Mouse (Mus musculus) embryonic facial prominence, embryonic 11.5 days (tissue): ENCODE results near the gene Lrtm2. TPM values are rescaled to one million over a fixed set of nuclear protein-coding genes. Genes with fewer than 3 reads are reported as not detected.

ENCODE experiments used
- ATAC-seq: fragments of 200-750 bp; cut with Nextera tagmentation; replicated peaks from 2 replicates; pipeline ENCODE4 v1.8.0; 2017; ENCODE audit warnings: low read depth; ENCODE audit not compliant: insufficient number of reproducible peaks, low FRiP score, low TSS enrichment
- DNase-seq: peaks from one replicate; pipeline ENCODE4 v3.0.0-alpha.2; 2015; ENCODE audit warnings: low spot score
- H3K27ac ChIP-seq: fragments of 300-500 bp; sonication (generic); replicated peaks from 2 replicates; pipeline ENCODE4 v1.5.1; 2014; ENCODE audit warnings: mild to moderate bottlenecking, low read depth, low read length, control low read depth
- H3K27me3 ChIP-seq: fragments of 300-500 bp; sonication (generic); 2 replicates; pipeline ENCODE4 v1.6.1; 2014; ENCODE audit warnings: mild to moderate bottlenecking, low read length, moderate library complexity, mixed read lengths; ENCODE audit not compliant: control insufficient read depth, insufficient read depth
- H3K36me3 ChIP-seq: fragments of 300-500 bp; sonication (generic); replicated peaks from 2 replicates; pipeline ENCODE4 v1.6.1; 2014; ENCODE audit warnings: low read depth, mild to moderate bottlenecking, low read length, moderate library complexity, mixed read lengths; ENCODE audit not compliant: control insufficient read depth, insufficient read depth
- H3K4me1 ChIP-seq: fragments of 300-500 bp; sonication (generic); 2 replicates; pipeline ENCODE4 v1.6.1; 2014; ENCODE audit warnings: low read length, mixed read lengths; ENCODE audit not compliant: control insufficient read depth, insufficient read depth
- H3K4me2 ChIP-seq: fragments of 300-500 bp; sonication (generic); 2 replicates; pipeline ENCODE4 v1.6.1; 2014; ENCODE audit warnings: low read depth, mild to moderate bottlenecking, control low read depth, low read length, moderate library complexity
- H3K4me3 ChIP-seq: fragments of 300-500 bp; sonication (generic); 2 replicates; pipeline ENCODE4 v1.5.1; 2014; ENCODE audit warnings: low read depth, low read length, control low read depth
- H3K9ac ChIP-seq: fragments of 300-500 bp; sonication (generic); replicated peaks from 2 replicates; pipeline ENCODE4 v1.6.1; 2014; ENCODE audit warnings: mild to moderate bottlenecking, control low read depth, low read length
- H3K9me3 ChIP-seq: fragments of 300-500 bp; sonication (generic); replicated peaks from 2 replicates; pipeline ENCODE4 v1.6.1; 2016; ENCODE audit warnings: mild to moderate bottlenecking, low read length, inconsistent platforms, mixed read lengths; ENCODE audit not compliant: control insufficient read depth
- WGBS: fragments of 180-500 bp; shearing (Covaris S2); extraction: QIAGEN DNeasy Blood & Tissue Kit; methylation state at CpG from one replicate; pipeline ENCODE4 v1.1.7; 2014; 5-methylcytosine and 5-hydroxymethylcytosine counted together
- polyA plus RNA-seq: library from polyadenylated mRNA; unstranded; fragments of >200 nt; fragmentation: Nextera tagmentation; extraction: Ambion mirVana; gene quantifications from 2 replicates; pipeline ENCODE4 v1.2.1, GENCODE M21; 2014

Gene Lrtm2
- polyA plus RNA-seq: 0.10 TPM in 1 of 2 replicates, not detected in the other

DNA sequence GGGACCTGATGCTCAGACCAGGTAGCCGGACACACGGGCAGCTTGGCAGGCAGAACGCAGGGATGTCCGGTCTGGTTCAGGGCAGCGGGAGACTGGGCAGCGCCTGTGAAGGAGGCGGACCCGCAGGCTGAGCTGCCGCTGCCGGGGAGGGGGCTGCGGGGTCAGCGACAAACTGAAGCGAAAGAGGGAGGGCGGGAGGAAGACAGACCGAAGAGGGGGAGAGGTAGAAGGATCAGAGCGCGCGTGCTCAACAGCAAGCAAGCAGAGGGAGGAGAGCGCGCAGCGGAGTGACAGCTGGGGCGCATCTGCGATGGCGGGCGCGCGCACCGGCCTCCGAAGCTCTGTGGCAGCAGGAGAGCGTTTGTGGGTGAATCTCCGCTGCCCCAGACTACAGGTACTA lies at the start of gene Lrtm2:
TSS of gene Lrtm2 (minus strand) at position 261 of the 400 bp plus-strand sequence.
- ATAC-seq (no peak), DNase-seq (peak; percentile 24)
- H3K9me3 ChIP-seq: no peaks in the 10 kb centered on the region
- H3K36me3 ChIP-seq: no peaks in the 10 kb centered on the region
- H3K27ac ChIP-seq: no peak within 1 kb of the TSS
- peak within 1 kb of the TSS; percentile 53 for H3K4me2 ChIP-seq
- H3K27me3 ChIP-seq: peaks cover 32% of the 10 kb centered on the region
- H3K4me3 ChIP-seq: peak within 1 kb of the TSS; percentile 29
- H3K9ac ChIP-seq: no peak within 1 kb of the TSS
- no peaks in the 10 kb centered on the region; the same call in 1 of the 2 replicates for H3K4me1 ChIP-seq
- under 1% methylated on average over 31 of the region's 31 CpGs for WGBS

GRCm38 (mm10) chr6:119378631-119379030 lies 48.1 kb upstream of the Lrtm2 start:
- no peak for DNase-seq
- ATAC-seq: no peak
- no peaks in the 10 kb centered on the region for H3K27me3 ChIP-seq
- no peaks in the 10 kb centered on the region for H3K4me1 ChIP-seq
- no peak overlapping the region for H3K4me3 ChIP-seq
- H3K9me3 ChIP-seq: no peaks in the 10 kb centered on the region
- no peak overlapping the region for H3K27ac ChIP-seq
- WGBS: 77% methylated on average over 1 of the region's 1 CpGs
- no peak overlapping the region for H3K4me2 ChIP-seq
- H3K36me3 ChIP-seq: no peaks in the 10 kb centered on the region
- no peak overlapping the region for H3K9ac ChIP-seq

DNA sequence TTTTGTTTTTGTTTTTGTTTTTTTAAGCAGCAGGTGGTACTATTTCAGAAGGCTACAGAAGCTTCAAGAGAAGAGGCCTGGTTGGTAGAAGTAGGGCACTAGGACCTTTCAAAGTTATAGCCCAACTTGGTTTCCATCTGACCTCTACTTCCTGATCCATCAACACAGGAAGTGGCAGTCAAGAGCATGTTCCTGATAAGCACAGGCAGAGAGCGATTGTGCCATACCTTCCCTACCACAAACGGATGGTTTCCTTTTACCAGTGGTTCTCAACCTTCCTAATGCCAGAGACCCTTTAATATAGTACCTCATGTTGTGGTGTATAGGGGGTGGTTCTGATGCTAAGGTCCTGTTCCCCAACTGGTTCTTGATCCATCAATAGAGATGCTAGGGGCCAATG lies 47.0 kb upstream of the Lrtm2 start:
- Histone ChIP-seq H3K27me3 (no peaks in the 10 kb centered on the region), H3K4me2 (no peak overlapping the region), H3K4me3 (no peak overlapping the region), H3K4me1 (no peaks in the 10 kb centered on the region), H3K9me3 (no peaks in the 10 kb centered on the region), H3K27ac (no peak overlapping the region), H3K9ac (no peak overlapping the region), H3K36me3 (no peaks in the 10 kb centered on the region)
- 67% methylated on average over 2 of the region's 2 CpGs for WGBS
- ATAC-seq: no peak
- DNase-seq: no peak

DNA sequence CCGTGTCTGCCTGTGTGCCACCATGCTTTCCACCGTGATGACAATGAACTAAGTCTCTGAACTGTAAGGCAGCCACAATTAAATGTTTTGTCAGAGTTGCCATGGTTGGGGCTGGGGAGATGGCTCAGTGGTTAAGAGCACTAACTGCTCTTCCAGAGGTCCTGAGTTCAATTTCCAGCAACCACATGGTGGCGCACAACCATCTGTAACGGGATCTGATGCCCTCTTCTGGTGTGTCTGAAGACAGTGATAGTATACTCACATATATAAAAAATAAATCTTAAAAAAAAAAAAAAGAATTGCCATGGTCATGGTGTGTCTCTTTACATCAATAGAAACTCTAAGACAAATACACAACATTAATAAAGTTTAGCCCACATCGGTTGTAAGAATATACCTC lies 44.5 kb upstream of the Lrtm2 start:
- no peaks in the 10 kb centered on the region for H3K36me3 ChIP-seq
- no peak overlapping the region for H3K4me2 ChIP-seq
- WGBS: 79% methylated on average over 5 of the region's 5 CpGs
- H3K9me3 ChIP-seq: no peaks in the 10 kb centered on the region
- no peak overlapping the region for H3K9ac ChIP-seq
- H3K27me3 ChIP-seq: no peaks in the 10 kb centered on the region
- no peak overlapping the region for H3K27ac ChIP-seq
- no peak for DNase-seq
- H3K4me1 ChIP-seq: no peaks in the 10 kb centered on the region
- H3K4me3 ChIP-seq: no peak overlapping the region
- ATAC-seq: no peak

DNA sequence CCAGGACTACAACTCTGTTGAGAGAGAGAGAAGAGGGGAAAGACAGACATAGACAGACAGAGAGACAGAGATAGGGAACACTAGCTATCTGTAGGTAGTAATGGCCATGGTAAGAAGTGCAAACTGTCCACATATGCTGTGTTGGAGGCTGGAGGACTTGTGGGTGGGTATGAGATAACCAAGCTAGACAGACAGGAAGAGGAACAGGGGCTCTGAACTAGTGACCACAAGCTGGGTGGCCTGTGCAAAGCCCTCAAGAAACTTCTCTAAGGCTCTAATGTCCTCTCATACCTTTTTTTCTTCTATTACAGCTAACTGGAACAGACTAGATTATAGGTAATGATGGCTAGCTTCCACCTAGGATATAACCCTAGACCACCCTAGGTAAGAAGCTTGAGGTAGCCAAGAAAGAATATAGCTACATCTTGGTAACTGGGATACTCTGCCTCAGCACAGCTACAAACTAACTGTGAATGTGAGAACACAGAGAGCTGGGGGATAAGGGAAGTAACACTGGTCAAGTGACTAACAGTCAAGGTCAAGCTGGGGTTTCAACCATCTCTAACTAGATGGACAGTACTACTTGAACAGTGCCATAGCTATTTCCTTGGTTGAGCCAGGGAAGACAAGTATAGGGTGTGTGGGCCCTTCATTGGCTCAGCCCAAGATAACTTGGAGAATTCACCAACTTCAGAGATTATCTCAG lies 42.6 kb upstream of the Lrtm2 start:
- Histone ChIP-seq H3K36me3 (no peaks in the 10 kb centered on the region), H3K4me1 (no peaks in the 10 kb centered on the region), H3K4me3 (no peak overlapping the region), H3K9ac (no peak overlapping the region), H3K27me3 (no peaks in the 10 kb centered on the region), H3K4me2 (no peak overlapping the region), H3K9me3 (no peaks in the 10 kb centered on the region), H3K27ac (no peak overlapping the region)
- DNase-seq (no peak), ATAC-seq (no peak)

GRCm38 (mm10) chr6:119372237-119372636 lies 41.7 kb upstream of the Lrtm2 start:
- H3K9me3 ChIP-seq: no peaks in the 10 kb centered on the region
- no peak overlapping the region for H3K27ac ChIP-seq
- H3K36me3 ChIP-seq: peaks cover 2% of the 10 kb centered on the region; the same call in 1 of the 2 replicates
- H3K4me2 ChIP-seq: no peak overlapping the region
- H3K4me1 ChIP-seq: no peaks in the 10 kb centered on the region
- no peak overlapping the region for H3K4me3 ChIP-seq
- DNase-seq (no peak), ATAC-seq (no peak)
- no peaks in the 10 kb centered on the region for H3K27me3 ChIP-seq
- WGBS: 87% methylated on average over 5 of the region's 5 CpGs
- H3K9ac ChIP-seq: no peak overlapping the region

- Histone ChIP-seq H3K27me3 (no peaks in the 10 kb centered on the region), H3K9me3 (no peaks in the 10 kb centered on the region), H3K4me1 (no peaks in the 10 kb centered on the region), H3K9ac (no peak overlapping the region), H3K36me3 (peaks cover 2% of the 10 kb centered on the region; the same call in 1 of the 2 replicates), H3K4me2 (no peak overlapping the region), H3K27ac (no peak overlapping the region), H3K4me3 (no peak overlapping the region)
- ATAC-seq (no peak), DNase-seq (no peak)
Observed at GRCm38 (mm10) chr6:119371624-119372023, 41.1 kb upstream of the Lrtm2 start.

DNA sequence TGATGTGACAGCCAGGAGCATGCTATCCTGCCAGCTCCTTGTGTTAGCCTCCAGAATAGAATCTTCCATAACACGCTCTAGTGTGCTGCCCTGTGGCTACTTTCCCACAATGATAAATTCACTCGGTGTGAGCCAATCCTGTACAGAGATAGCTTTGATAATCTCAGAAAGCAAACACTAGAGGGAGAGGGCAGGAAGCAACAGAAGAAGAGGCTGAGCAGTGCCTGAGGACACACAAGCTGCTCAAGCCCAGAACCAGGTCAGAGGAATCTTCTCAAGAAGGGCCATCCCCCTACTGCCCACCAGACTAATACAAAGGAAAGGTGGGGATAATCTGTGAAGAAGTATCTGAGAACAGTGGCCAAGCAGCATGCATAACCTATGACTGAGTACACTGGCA lies 36.8 kb upstream of the Lrtm2 start:
- H3K36me3 ChIP-seq: peaks cover 2% of the 10 kb centered on the region; the same call in 1 of the 2 replicates
- DNase-seq (no peak), ATAC-seq (no peak)
- 91% methylated on average over 2 of the region's 2 CpGs for WGBS
- no peak overlapping the region for H3K9ac ChIP-seq
- H3K4me2 ChIP-seq: no peak overlapping the region
- no peak overlapping the region for H3K4me3 ChIP-seq
- H3K27me3 ChIP-seq: no peaks in the 10 kb centered on the region
- H3K27ac ChIP-seq: no peak overlapping the region
- H3K4me1 ChIP-seq: no peaks in the 10 kb centered on the region
- H3K9me3 ChIP-seq: no peaks in the 10 kb centered on the region
